Mouse (Mus musculus): ENCODE data around the gene Gm6592.
"Not testable (repeated sequence)": the region's sequence is repeated elsewhere in the genome, so short reads cannot be mapped to it uniquely, and the experiment has no call there.

The Gm6592 gene

DNA sequence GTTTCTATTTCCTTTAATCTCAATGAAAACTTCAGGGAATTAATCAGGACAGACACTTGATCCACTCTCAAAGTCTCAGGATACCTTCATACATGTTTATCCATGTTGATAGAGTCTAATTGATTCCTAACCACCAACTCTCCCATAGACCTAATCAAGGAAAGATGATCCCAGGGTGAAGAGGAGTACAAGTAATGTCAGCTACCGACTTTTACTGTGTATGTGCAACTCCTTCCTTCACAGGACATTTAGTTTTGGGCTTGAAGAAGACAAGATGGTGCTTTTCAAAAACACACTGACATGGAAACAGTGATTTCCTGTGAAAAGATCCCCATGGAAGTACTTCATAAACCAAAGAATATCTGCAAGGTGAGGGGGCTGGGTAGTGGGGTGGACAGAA, at the start of gene Gm6592:
TSS of gene Gm6592 (plus strand) at position 301 of the 400 bp plus-strand sequence.
- DNase-seq: no peak

DNA sequence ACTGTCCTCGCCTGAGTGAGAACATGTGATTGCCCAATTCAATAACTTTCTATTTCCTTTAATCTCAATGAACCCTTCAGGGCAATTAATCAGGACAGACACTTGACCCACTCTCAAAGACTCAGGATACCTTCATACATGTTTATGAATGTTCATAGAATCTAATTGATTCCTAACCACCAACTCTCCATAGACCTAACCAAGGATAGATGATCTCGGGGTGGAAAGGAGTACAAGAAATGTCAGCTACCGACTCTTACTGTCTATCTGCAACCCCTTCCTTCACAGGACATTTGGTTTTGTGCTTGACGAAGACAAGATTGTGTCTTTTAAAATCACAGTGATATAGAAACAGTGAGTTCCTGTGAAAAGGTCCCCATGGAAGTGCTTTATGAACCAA, 40.4 kb upstream of the Gm6592 start, which contains the start of gene Ssxb5:
TSS of gene Ssxb5 (plus strand) at position 301 of the 400 bp plus-strand sequence.
- DNase-seq: not testable (repeated sequence)

DNA sequence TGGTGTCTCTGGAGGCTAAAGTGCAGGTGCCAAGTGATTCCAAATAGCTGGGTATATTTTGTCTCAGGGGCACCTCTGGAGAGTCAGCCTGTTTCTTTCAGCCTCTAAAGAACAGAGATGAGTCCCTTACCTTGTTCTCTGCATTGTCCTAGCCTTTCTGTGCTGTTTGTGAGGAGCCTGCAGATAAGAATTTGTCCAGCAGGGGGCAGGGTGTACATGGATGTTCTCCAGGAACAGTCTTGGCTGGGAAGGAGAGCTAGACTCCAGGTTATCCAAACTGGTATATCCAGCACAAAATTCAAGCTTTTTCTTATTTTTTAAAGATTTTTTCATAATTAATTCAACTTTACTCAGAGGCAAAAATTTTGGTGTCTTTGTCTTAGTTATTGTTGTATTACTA, 11.8 kb upstream of the Gm6592 start:
- peak in 1 of 2 experiments; percentile 18 for DNase-seq

DNA sequence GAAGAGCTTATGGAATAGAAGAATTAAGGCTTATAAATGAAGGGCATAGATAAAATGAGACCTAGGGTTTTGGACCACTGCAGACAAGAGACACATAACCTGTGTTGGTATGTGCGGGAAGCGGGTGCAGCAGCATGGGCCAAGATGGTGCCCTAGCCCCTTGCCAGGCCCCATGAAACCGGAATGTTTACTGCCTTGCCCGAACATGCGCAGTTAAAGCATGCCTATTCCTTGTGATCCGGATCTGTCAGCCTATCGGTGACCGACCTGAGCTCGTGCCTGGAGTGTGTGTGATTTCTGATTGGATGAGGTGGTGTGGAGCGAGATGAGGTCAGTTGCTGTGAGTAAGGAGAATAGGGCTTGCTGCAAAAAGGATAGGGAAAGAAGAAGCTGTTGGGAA, 8.7 kb downstream of the Gm6592 start:
- no peak for DNase-seq

DNA sequence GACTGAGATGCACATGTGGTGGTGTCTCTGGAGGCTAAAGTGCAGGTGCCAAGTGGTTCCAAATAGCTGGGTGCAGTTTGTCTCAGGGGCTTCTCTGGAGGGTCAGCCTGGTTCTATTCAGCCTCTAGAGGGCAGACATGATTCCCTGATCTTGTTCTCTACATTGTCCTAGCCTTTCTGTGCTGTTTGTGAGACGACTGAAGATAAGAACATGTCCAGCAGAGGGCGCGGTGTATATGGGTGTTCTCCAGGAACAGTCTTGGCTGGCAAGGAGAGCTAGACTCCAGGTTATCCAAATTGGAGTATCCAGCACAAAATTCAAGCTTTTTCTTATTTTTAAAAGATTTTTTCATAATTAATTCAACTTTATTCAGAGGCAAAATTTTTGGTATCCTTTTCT, 20.5 kb downstream of the Gm6592 start:
- peak; percentile 7 to 54 for DNase-seq

DNA sequence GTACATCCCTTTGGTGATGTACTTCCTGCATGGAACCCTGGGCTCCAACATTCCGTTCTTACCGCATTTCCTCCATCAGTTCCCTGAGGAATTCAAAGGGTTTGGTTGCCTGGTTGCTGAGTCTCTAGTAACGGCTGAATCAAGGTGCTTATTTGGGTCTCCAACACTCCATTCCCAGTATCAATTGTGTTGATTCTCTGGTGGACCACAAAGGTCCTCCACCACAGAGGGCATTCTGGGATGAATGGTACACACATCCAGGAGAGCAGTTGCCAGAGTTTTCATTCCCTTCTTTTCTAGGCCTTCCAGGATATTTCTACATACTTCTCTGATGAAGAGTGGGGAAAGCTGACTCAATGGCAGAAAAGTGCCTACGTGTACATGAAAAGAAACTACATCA, 30.2 kb downstream of the Gm6592 start, which contains the start of gene Gm5751:
TSS of gene Gm5751 (plus strand) at position 301 of the 400 bp plus-strand sequence.
- not testable (repeated sequence) for DNase-seq

DNA sequence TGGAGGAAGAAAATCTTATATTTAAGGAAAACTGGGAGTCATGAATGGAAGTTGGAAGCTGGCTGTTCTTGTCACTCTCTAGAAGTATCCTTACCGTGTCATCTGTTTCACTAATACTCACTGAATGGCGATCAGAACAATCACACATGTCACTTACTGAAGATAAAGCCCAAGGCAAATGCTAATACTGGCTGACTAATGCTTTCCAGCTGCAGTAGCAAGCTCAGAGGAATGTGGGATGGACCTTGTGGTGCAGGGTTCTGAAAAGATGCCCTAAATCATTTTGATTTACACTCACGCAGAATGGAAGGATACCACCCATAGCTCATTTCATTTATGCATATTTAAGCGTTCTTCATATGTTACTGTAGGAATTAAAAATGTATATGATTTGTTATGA, 40.5 kb downstream of the Gm6592 start:
- no peak for DNase-seq

DNA sequence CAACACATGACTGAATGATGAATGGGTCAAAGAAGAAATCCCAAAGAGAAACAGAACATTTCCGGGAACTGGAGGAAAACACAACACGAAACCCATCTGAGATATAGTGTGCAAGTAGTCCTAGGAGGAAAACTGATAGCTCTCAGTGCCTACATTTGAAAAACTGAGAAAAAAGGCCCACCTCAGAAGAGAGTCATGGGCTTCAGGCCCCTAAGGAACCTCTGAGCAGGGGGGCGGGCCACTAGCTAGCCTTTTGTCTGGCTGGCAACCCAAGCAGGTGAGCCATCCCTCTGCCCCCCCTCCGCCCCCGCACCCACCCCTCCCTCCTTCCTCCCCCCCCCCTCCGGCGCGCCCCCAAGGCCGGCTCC, 48.2 kb downstream of the Gm6592 start:
- no peak for DNase-seq

DNA sequence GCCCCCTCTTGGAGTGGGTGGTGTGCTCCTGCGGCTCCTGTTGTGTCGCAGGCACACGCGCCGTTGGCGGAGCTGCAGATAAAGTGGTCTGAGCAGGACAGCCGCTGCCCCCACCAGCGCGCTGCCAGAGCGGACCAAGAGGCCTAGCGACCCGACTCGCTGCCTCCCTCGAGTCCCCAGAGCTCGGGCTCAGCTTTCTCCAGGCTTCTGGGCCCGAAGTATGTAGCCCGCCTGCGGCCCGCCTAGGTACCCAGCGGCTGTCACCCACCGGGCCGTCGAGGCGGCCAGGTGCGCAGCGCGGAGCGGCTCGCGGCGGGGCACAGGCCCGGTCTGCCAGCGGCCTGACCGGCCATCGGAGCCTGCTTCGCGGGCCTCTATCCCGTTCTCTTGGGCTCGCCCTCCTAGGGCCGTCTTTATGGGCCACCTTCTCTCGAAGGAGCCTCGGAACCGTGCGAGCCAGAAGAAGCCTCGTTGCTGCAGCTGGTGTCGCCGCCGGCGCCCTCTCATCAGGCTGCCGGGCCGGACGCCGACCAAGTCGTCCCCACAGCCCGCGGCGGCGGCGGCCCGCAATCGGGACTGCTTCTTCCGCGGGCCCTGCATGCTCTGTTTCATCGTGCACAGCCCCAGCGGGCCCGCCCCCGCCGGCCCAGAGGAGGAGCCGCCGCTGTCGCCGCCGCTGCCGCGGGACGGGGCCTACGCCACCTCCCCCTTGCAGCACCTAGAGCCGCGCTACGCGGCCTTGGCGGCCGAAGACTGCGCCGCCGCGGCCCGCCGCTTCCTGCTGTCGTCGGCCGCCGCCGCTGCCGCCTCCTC, 48.8 kb downstream of the Gm6592 start, which contains the start of gene B630019K06Rik:
TSS of gene B630019K06Rik (plus strand) at position 40 of the 813 bp plus-strand sequence.
- DNase-seq: peak; percentile 54 to 62

DNA sequence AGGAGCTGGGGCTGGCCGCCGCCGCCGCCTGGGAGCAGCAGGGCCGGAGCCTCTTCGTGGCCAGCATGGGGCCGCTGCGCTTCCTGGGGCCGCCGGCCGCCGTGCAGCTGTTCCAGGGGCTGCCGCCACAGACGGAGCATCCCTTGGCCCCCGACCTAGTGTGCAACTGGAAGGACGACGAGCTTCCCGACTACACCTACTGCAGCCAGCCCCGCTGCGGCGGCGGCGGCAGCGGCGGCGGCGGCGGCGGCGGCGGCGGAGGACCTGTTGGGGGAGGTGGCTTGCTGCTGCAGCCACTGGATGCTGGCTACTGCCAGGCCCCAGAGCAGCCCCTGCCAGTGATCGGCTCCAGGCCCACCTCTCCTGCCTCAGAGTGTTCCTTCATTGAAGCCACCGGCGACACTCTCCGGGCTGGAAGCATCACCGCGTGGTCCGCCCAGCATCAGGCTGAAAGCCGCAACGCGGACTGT, 49.4 kb downstream of the Gm6592 start:
- DNase-seq: no peak
